Mouse (Mus musculus) lung, postnatal 0 days (tissue): ENCODE results near the gene Ephb2. TPM values are rescaled to one million over a fixed set of nuclear protein-coding genes. Genes with fewer than 3 reads are reported as not detected.

Experiments
- ATAC-seq: fragments of 200-750 bp; cut with Nextera tagmentation; 2 replicates; pipeline ENCODE4 v1.8.0; 2017; ENCODE audit warnings: moderate library complexity
- DNase-seq: peaks from one replicate; pipeline ENCODE4 v3.0.0-alpha.2; 2016; ENCODE audit warnings: low spot score
- H3K27ac ChIP-seq: fragments of 300-500 bp; sonication (generic); 2 replicates; pipeline ENCODE4 v1.5.1; 2014; ENCODE audit warnings: antibody characterized with exemption, mild to moderate bottlenecking, low read length, mixed read lengths
- H3K27me3 ChIP-seq: fragments of 300-500 bp; sonication (generic); replicated peaks from 2 replicates; pipeline ENCODE4 v1.6.1; 2014; ENCODE audit warnings: low read length, mixed read lengths; ENCODE audit not compliant: insufficient read depth
- H3K36me3 ChIP-seq: fragments of 300-500 bp; sonication (generic); 2 replicates; pipeline ENCODE4 v1.6.1; 2014; ENCODE audit warnings: low read length, mixed read lengths; ENCODE audit not compliant: insufficient read depth
- H3K4me1 ChIP-seq: fragments of 300-500 bp; sonication (generic); 2 replicates; pipeline ENCODE4 v1.6.1; 2014; ENCODE audit warnings: antibody characterized with exemption, low read depth, low read length, mixed read lengths; ENCODE audit not compliant: insufficient read depth
- H3K4me2 ChIP-seq: fragments of 300-500 bp; sonication (generic); replicated peaks from 2 replicates; pipeline ENCODE4 v1.6.1; 2014; ENCODE audit warnings: low read depth, mild to moderate bottlenecking, low read length, moderate library complexity, mixed read lengths
- H3K4me3 ChIP-seq: fragments of 300-500 bp; sonication (generic); 2 replicates; pipeline ENCODE4 v1.5.1; 2014; ENCODE audit warnings: low read depth, low read length
- H3K9ac ChIP-seq: fragments of 300-500 bp; sonication (generic); replicated peaks from 2 replicates; pipeline ENCODE4 v1.6.1; 2014; ENCODE audit warnings: low read depth, mild to moderate bottlenecking
- H3K9me3 ChIP-seq: fragments of 300-500 bp; sonication (generic); 2 replicates; pipeline ENCODE4 v1.6.1; 2016; ENCODE audit warnings: low read length, mixed read lengths
- CTCF ChIP-seq: IDR thresholded peaks from 2 replicates; pipeline ENCODE4 v1.5.1; 2016; ENCODE audit warnings: antibody characterized with exemption, mild to moderate bottlenecking
- EP300 ChIP-seq: IDR thresholded peaks from 2 replicates; pipeline ENCODE4 v1.6.1; 2016; ENCODE audit warnings: antibody characterized with exemption, mild to moderate bottlenecking, control low read depth
- WGBS: fragments of 180-500 bp; shearing (Covaris S2); extraction: QIAGEN DNeasy Blood & Tissue Kit; methylation state at CpG from one replicate; pipeline ENCODE4 v1.1.7; 2014; 5-methylcytosine and 5-hydroxymethylcytosine counted together
- polyA plus RNA-seq: library from polyadenylated mRNA; unstranded; fragments of >200 nt; fragmentation: Nextera tagmentation; extraction: Ambion mirVana; gene quantifications from 2 replicates; pipeline ENCODE4 v1.2.1, GENCODE M21; 2015

Ephb2 gene
- polyA plus RNA-seq, 1 experiment from 2014 or later, result 0.63 TPM

GRCm38 (mm10) chr4:136735856-136736255 is 99.9 kb downstream of the Ephb2 start:
- WGBS, result 30% methylated on average over 4 of the region's 4 CpGs
- H3K9ac ChIP-seq, result no peak overlapping the region

GRCm38 (mm10) chr4:136734210-136734803 is 101.5 kb downstream of the Ephb2 start:
- H3K36me3 ChIP-seq, result no peaks in the 10 kb centered on the region
- no peak overlapping the region for H3K4me2 ChIP-seq
- H3K4me1 ChIP-seq, result no peaks in the 10 kb centered on the region
- H3K9ac ChIP-seq, result no peak overlapping the region
- ATAC-seq (no peak), DNase-seq (no peak)
- no peak overlapping the region for H3K27ac ChIP-seq
- 86% methylated on average over 15 of the region's 15 CpGs for WGBS
- TF ChIP-seq EP300 (no peak), CTCF (no peak)
- H3K4me3 ChIP-seq, result no peak overlapping the region
- H3K27me3 ChIP-seq, result no peaks in the 10 kb centered on the region
- no peaks in the 10 kb centered on the region for H3K9me3 ChIP-seq

More at GRCm38 (mm10) chr4:136735856-136736255, 99.9 kb downstream of the Ephb2 start:
- Histone ChIP-seq H3K27ac (no peak overlapping the region), H3K36me3 (no peaks in the 10 kb centered on the region), H3K27me3 (no peaks in the 10 kb centered on the region), H3K4me2 (no peak overlapping the region), H3K4me1 (no peaks in the 10 kb centered on the region), H3K9me3 (no peaks in the 10 kb centered on the region), H3K4me3 (no peak overlapping the region)
- DNase-seq (no peak), ATAC-seq (no peak)
- no peak for TF ChIP-seq CTCF
- no peak for TF ChIP-seq EP300

GRCm38 (mm10) chr4:136733217-136733865 is 102.4 kb downstream of the Ephb2 start:
- no peaks in the 10 kb centered on the region for H3K27me3 ChIP-seq
- no peak for TF ChIP-seq EP300
- TF ChIP-seq CTCF, result no peak
- no peak overlapping the region for H3K4me2 ChIP-seq
- H3K36me3 ChIP-seq, result no peaks in the 10 kb centered on the region
- H3K4me1 ChIP-seq, result no peaks in the 10 kb centered on the region
- H3K4me3 ChIP-seq, result no peak overlapping the region
- H3K27ac ChIP-seq, result no peak overlapping the region
- DNase-seq, result no peak
- H3K9me3 ChIP-seq, result no peaks in the 10 kb centered on the region
- ATAC-seq, result no peak
- WGBS, result 42% methylated on average over 11 of the region's 11 CpGs
- no peak overlapping the region for H3K9ac ChIP-seq

GRCm38 (mm10) chr4:136732536-136733121 is 103.2 kb downstream of the Ephb2 start:
- no peak for DNase-seq
- Histone ChIP-seq H3K27ac (no peak overlapping the region), H3K4me1 (no peaks in the 10 kb centered on the region), H3K9me3 (no peaks in the 10 kb centered on the region), H3K4me3 (no peak overlapping the region), H3K36me3 (no peaks in the 10 kb centered on the region), H3K27me3 (no peaks in the 10 kb centered on the region), H3K4me2 (no peak overlapping the region), H3K9ac (no peak overlapping the region)
- ATAC-seq, result no peak
- no peak for TF ChIP-seq EP300
- no peak for TF ChIP-seq CTCF
- WGBS, result 48% methylated on average over 7 of the region's 7 CpGs

GRCm38 (mm10) chr4:136731761-136732160 is 104.0 kb downstream of the Ephb2 start:
- TF ChIP-seq EP300, result no peak
- no peak for TF ChIP-seq CTCF
- H3K36me3 ChIP-seq, result no peaks in the 10 kb centered on the region
- no peak overlapping the region for H3K4me2 ChIP-seq
- H3K9ac ChIP-seq, result no peak overlapping the region
- no peaks in the 10 kb centered on the region for H3K9me3 ChIP-seq
- ATAC-seq, result peak; percentile 47; the same call in 1 of the 2 replicates
- no peak for DNase-seq
- H3K27ac ChIP-seq, result no peak overlapping the region
- H3K4me3 ChIP-seq, result no peak overlapping the region
- H3K27me3 ChIP-seq, result no peaks in the 10 kb centered on the region
- H3K4me1 ChIP-seq, result no peaks in the 10 kb centered on the region
- WGBS, result 43% methylated on average over 5 of the region's 5 CpGs

- no peaks in the 10 kb centered on the region for H3K36me3 ChIP-seq
- H3K4me1 ChIP-seq, result no peaks in the 10 kb centered on the region
- TF ChIP-seq EP300 (no peak), CTCF (peak; percentile 11; the same call in 1 of the 2 replicates)
- no peak overlapping the region for H3K4me2 ChIP-seq
- ATAC-seq, result no peak
- no peak overlapping the region for H3K9ac ChIP-seq
- no peak overlapping the region for H3K27ac ChIP-seq
- WGBS, result 51% methylated on average over 12 of the region's 13 CpGs
- H3K9me3 ChIP-seq, result no peaks in the 10 kb centered on the region
- no peak overlapping the region for H3K4me3 ChIP-seq
- no peaks in the 10 kb centered on the region for H3K27me3 ChIP-seq
- DNase-seq, result no peak
Observed at GRCm38 (mm10) chr4:136731008-136731609, 104.7 kb downstream of the Ephb2 start.
